Mouse (Mus musculus): ENCODE measurements around the gene Gon4l. TPM values are rescaled to one million over a fixed set of nuclear protein-coding genes. Genes with fewer than 3 reads are reported as not detected.
"Not testable (repeated sequence)": the region's sequence is repeated elsewhere in the genome, so short reads cannot be mapped to it uniquely, and the experiment has no call there.

Gon4l gene
- polyA plus RNA-seq (2016; fragmentation: Nextera tagmentation; extraction: Ambion mirVana), result 11.9 and 12.3 TPM in 2 replicates

DNA sequence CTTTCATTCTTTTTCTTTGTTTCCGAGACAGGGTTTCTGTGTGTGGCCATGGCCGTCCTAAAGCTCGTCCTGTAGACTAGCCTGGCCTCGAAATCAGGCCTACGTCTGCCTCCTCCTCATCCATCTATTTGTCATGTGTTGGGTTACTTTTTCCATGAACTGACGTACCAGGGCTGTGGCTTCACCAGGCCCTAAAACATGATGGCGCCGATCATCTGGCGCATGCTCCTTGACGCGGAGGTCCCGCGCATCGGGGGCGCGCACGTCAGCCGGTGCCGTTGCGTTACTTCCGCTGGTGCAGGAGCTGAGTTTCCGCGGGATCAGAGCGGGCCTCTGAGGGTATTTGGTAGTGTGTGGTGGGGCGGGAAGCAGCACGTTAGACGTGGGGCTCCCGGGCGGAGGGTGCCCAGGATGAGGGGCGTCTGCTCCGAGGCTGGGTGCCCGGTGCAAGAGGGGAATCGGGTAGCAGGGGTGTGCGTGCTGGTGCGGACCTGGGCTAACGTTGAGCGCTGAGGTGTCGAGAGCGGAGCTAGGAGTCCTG is at the start of gene Gon4l:
Gene Gon4l, plus strand, starts transcription at position 281 of the 541 bp plus-strand sequence.
- H3K9me3 ChIP-seq (replicated peaks); H3K27me3 ChIP-seq (replicated peaks); H3K4me1 ChIP-seq (replicated peaks): not testable (repeated sequence)
- WGBS, result 3% methylated on average over 30 of the region's 39 CpGs
- peak within 1 kb of the TSS; percentile 51 for H3K4me3 ChIP-seq
- peaks cover 13% of the 10 kb centered on the region for H3K36me3 ChIP-seq
- peak within 1 kb of the TSS; percentile 69 for H3K9ac ChIP-seq
- H3K27ac ChIP-seq (ENCODE audit: poor library complexity, severe bottlenecking), result peak within 1 kb of the TSS; percentile 51; the same call in 1 of the 2 replicates
- ATAC-seq (ENCODE audit: insufficient number of reproducible peaks, low FRiP score), result peak; percentile 75
- peak within 1 kb of the TSS; percentile 66 for H3K4me2 ChIP-seq

DNA sequence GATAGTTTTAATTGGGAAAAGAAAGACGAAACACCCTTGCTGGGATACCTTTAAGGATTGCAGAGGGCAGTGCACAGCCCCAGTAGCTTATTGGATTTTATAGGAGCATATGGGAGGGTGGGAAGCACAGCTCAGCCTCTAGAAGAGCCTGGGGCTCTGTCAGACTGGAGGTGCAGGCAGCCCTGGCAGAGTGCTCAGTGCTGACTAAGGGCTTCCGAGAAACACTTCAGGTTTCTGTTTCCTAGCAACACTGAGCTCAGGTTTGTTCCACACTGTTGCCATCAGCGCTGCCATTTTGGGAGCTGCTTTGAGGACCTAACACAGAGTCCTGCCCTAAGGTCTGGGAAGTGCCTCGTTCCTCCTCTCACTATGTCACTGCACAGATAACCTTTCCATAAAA is 48.7 kb upstream of the Gon4l start:
- not testable (repeated sequence) for H3K9ac ChIP-seq; ATAC-seq (ENCODE audit: insufficient number of reproducible peaks, low FRiP score); H3K36me3 ChIP-seq; H3K4me2 ChIP-seq; H3K27me3 ChIP-seq (replicated peaks); H3K27ac ChIP-seq (ENCODE audit: poor library complexity, severe bottlenecking); H3K4me1 ChIP-seq (replicated peaks); H3K9me3 ChIP-seq (replicated peaks); H3K4me3 ChIP-seq
- WGBS, result 88% methylated on average over 1 of the region's 4 CpGs

DNA sequence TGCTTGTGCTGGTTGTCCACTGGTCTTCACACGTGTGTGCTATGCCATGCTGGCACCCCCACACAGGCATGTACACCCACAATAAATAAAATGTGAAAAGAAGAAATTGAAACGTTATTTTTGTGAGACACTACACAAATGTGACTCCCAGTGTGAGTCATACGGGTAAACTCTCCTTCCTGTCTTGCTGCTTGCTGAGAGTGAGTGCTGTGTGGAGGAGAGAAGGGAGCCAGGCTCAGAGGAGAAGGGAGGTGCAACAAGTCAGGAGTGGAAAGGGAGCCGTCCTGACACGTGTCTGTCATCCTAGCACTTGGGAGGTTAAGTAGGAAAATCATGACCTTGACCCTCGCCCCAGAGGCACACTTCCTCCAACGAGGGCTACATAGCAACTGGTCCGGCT is 48.2 kb upstream of the Gon4l start:
- H3K27ac ChIP-seq (ENCODE audit: poor library complexity, severe bottlenecking); H3K9ac ChIP-seq; H3K4me1 ChIP-seq (replicated peaks); H3K27me3 ChIP-seq (replicated peaks); H3K36me3 ChIP-seq; H3K4me3 ChIP-seq; ATAC-seq (ENCODE audit: insufficient number of reproducible peaks, low FRiP score); H3K4me2 ChIP-seq; H3K9me3 ChIP-seq (replicated peaks): not testable (repeated sequence)
- no CpG with 5 or more reads among the region's 8 CpGs for WGBS

DNA sequence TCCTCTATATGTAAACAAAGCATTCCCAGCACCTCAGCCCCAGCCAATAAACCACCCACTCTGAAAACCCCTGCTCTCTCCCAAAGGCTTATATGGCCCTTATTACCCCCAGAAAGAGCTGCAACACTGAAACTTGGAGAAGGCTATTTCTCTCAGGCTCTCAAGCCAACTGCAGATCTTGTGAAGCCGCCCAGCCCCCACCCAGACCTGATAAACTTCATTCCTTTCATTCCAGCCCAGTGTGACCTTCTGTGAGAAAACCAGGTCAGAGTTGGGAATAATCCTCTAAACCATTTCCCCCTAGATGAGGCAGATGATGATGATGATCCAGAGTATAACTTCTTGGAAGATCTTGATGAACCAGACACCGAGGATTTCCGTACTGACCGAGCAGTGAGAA is 47.0 kb upstream of the Gon4l start:
- not testable (repeated sequence) for H3K36me3 ChIP-seq; H3K4me3 ChIP-seq; H3K27ac ChIP-seq (ENCODE audit: poor library complexity, severe bottlenecking); H3K9ac ChIP-seq; H3K27me3 ChIP-seq (replicated peaks); ATAC-seq (ENCODE audit: insufficient number of reproducible peaks, low FRiP score); H3K9me3 ChIP-seq (replicated peaks); H3K4me2 ChIP-seq; H3K4me1 ChIP-seq (replicated peaks)
- 100% methylated on average over 2 of the region's 4 CpGs for WGBS

DNA sequence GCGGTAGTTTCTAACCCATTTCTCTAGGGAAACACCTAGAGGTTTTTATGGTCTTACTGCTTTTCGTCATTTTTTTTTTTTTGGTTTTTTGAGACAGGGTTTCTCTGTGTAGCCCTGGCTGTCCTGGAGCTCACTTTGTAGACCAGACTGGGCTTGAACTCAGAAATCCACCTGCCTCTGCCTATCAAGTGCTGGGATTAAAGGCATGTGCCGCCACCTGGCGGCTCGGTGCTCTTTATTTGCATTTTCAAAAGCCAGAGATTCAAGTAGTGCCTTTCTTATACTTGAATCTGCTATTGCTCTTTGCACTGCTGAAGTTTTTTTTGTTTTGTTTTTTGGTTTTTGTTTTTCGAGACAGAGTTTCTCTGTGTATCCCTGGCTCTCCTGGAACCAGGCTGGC is 37.5 kb upstream of the Gon4l start:
- not testable (repeated sequence) for H3K4me1 ChIP-seq (replicated peaks); H3K4me3 ChIP-seq; H3K9me3 ChIP-seq (replicated peaks); H3K4me2 ChIP-seq; H3K27ac ChIP-seq (ENCODE audit: poor library complexity, severe bottlenecking); H3K36me3 ChIP-seq; H3K27me3 ChIP-seq (replicated peaks); ATAC-seq (ENCODE audit: insufficient number of reproducible peaks, low FRiP score); H3K9ac ChIP-seq
- WGBS, result 86% methylated on average over 6 of the region's 6 CpGs

DNA sequence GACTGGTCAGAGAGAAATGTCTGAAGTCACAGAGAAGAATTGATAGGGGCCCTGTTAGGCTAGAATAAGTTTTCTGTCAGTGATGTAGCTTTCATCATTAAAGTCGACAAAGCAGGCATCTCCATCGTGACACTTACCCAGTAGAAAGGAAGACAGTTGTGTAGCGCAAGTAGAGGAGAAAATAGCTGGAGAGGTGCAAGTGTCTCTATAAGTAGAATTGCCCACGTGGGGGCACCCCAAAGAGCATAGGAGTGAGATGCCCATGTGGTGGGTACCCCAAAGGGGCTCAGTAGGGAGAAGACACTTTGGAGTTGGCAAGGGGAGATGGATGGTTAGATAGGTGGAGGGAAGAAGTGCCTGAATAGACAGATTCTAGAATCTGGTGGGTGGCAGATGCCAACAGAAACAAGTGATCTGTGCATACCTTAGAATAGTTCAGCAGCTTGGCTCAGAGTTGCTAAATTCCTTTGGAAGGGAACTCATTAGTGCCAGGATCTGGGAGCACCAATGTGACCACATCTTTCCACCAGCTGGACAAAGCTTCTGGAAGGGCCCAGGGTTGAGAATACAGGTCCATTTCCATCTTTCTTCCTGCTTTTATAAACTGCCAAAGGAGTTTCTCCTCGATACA is 31.0 kb upstream of the Gon4l start:
- Histone ChIP-seq H3K36me3 (peaks cover 23% of the 10 kb centered on the region), H3K27me3 (replicated peaks) (no peaks in the 10 kb centered on the region), H3K9me3 (replicated peaks) (no peaks in the 10 kb centered on the region), H3K4me1 (replicated peaks) (no peaks in the 10 kb centered on the region), H3K27ac (ENCODE audit: poor library complexity, severe bottlenecking) (no peak overlapping the region), H3K4me2 (no peak overlapping the region), H3K4me3 (no peak overlapping the region), H3K9ac (no peak overlapping the region)
- no peak for ATAC-seq (ENCODE audit: insufficient number of reproducible peaks, low FRiP score)
- WGBS, result 89% methylated on average over 5 of the region's 5 CpGs

DNA sequence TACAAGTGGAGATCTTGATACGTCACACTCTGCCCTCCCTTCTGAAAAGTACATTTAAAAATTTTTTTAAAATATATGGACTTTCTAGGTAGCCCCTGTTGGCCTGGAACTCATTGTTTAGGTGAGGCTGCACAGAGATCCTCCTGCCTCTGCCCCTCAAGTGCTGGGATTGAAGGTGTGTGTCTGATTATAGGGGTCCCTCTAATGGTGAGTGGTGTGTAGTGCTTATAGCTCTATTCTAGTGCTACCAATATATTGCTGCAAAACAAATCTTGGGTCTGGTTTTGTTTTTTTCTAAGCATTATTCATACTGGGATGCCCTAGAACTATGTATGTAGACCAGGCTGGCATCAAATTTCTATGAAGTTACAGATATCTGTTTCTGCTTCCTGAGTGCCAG is 9.3 kb upstream of the Gon4l start:
- Histone ChIP-seq H3K4me2 (no peak overlapping the region), H3K27ac (ENCODE audit: poor library complexity, severe bottlenecking) (no peak overlapping the region), H3K27me3 (replicated peaks) (no peaks in the 10 kb centered on the region), H3K4me3 (no peak overlapping the region), H3K9ac (no peak overlapping the region), H3K36me3 (peaks cover 41% of the 10 kb centered on the region), H3K9me3 (replicated peaks) (no peaks in the 10 kb centered on the region), H3K4me1 (replicated peaks) (no peaks in the 10 kb centered on the region)
- 94% methylated on average over 1 of the region's 1 CpGs for WGBS
- ATAC-seq (ENCODE audit: insufficient number of reproducible peaks, low FRiP score), result no peak

DNA sequence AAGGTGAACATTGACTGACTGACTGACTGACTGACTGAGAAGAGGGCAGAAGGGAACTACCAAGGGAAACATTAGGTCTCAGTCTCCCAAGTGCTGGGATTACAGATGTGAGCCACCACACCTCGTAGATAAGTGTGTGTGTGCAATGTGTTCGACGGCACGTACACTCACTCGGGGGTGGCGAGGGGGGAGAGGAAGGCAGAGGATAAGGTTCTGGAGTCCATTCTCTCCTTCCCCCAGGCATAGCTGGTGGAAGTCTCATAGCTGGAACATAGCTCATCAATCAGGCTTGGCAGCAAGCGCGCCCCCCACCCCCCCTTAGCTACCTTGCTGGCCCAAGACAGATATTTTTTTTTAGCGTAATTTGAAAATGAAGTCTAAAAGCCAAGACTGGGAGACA is 7.8 kb upstream of the Gon4l start:
- WGBS, result 91% methylated on average over 9 of the region's 9 CpGs
- Histone ChIP-seq H3K4me2 (no peak overlapping the region), H3K27me3 (replicated peaks) (no peaks in the 10 kb centered on the region), H3K36me3 (peaks cover 34% of the 10 kb centered on the region), H3K4me1 (replicated peaks) (peaks cover 3% of the 10 kb centered on the region; the same call in 1 of the 2 replicates), H3K9me3 (replicated peaks) (no peaks in the 10 kb centered on the region), H3K9ac (no peak overlapping the region), H3K27ac (ENCODE audit: poor library complexity, severe bottlenecking) (no peak overlapping the region), H3K4me3 (no peak overlapping the region)
- no peak for ATAC-seq (ENCODE audit: insufficient number of reproducible peaks, low FRiP score)

DNA sequence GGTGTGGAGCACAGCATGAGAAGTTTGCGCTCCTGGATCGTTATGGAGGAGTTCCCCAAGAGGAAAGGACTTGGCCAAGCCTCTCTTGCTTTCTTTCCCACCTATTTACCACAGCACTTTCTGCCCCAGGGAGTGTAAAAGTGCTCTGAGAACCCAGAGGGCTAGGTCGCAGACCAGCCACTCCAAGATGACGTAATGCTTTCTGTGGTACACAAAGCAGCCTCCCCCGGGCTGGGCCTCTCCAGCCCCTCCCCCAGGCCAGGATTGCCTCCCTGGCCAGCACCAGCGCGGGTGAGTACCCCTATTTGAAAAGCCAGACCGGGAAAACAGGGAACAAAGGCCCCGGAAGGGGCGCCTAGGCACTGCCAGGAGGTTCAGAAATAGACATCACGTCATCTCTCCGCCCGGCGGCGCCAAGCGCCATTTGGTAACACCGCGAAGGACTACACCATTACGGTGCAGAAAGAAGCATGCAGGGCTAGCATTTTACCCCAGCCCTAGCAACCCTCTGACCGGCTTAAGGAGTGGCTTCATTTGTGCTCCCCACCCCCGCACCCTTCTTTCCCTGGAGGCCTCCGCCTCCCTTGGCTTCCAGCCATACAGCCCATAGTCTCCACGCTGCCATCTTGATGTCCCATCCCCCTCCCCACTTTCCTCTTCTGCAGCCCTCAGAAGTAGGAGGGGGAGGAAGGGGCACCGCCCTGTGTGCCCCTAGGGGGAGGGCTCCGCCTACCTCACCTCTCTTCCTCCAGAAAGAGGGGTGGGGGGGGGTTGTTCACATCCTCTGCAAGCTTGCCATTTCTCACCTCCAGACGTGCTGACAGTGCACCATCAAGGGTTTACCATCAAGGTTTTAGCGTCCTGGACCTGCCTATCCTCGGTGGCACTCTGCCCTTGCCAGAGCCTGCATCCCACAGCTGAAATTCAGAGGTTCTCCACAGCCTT is 3.6 kb upstream of the Gon4l start:
- H3K27me3 ChIP-seq (replicated peaks); H3K4me1 ChIP-seq (replicated peaks); H3K9me3 ChIP-seq (replicated peaks): not testable (repeated sequence)
- ATAC-seq (ENCODE audit: insufficient number of reproducible peaks, low FRiP score), result peak; percentile 81
- H3K4me3 ChIP-seq, result peak overlapping the region; percentile 34
- peak overlapping the region; percentile 45; the same call in 1 of the 2 replicates for H3K9ac ChIP-seq
- peaks cover 10% of the 10 kb centered on the region; the same call in 1 of the 2 replicates for H3K36me3 ChIP-seq
- peak overlapping the region; percentile 64 for H3K4me2 ChIP-seq
- WGBS, result 5% methylated on average over 22 of the region's 28 CpGs
- peak overlapping the region; percentile 86 for H3K27ac ChIP-seq (ENCODE audit: poor library complexity, severe bottlenecking)

DNA sequence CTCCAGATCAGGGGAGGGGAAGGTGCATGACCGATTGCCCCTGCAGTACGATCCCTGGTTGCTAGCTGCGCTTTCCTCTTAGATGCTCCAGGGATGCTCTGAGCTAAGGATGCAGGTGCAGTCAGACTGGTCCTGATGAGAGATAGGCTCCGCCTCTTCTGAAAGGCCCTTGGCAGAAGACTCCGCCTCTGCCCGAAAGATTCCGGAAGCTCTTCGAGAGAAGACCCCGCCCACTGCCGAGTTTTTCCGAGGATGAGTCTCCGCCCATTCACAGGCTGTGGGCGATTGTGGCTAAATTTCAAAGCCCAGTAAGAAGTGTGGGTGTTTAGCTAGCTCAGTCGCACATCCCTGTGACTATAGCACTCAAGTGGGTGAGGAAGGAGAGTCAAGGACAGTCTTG is 2.6 kb upstream of the Gon4l start:
- H3K9me3 ChIP-seq (replicated peaks); H3K9ac ChIP-seq; H3K27me3 ChIP-seq (replicated peaks); H3K36me3 ChIP-seq; H3K27ac ChIP-seq (ENCODE audit: poor library complexity, severe bottlenecking); H3K4me1 ChIP-seq (replicated peaks); H3K4me3 ChIP-seq: not testable (repeated sequence)
- WGBS, result 4% methylated on average over 14 of the region's 14 CpGs
- peak; percentile 36; the same call in 1 of the 2 replicates for ATAC-seq (ENCODE audit: insufficient number of reproducible peaks, low FRiP score)
- H3K4me2 ChIP-seq, result peak overlapping the region; percentile 37; the same call in 1 of the 2 replicates

DNA sequence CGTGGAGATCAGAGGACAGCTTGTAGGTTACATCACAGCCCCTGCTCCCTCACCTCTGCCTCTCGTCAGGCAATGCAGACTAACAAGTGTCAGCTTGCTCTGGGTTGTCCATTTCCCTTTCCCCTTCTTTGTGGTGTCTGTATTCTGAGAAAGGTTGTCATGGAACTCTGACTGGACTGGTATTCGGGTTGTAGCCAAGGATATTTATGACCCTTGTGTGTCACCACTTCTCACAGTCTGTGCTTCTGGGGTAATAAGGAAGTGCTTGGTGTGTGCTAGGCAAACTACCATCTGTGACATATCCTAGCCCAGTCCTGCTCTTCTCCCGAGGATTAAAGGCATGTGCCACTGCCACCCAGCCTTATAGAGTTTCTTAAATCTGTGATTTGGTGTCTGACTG is 14.1 kb downstream of the Gon4l start:
- no peaks in the 10 kb centered on the region for H3K27me3 ChIP-seq (replicated peaks)
- no peaks in the 10 kb centered on the region for H3K4me1 ChIP-seq (replicated peaks)
- H3K9me3 ChIP-seq (replicated peaks), result no peaks in the 10 kb centered on the region
- WGBS, result 83% methylated on average over 4 of the region's 4 CpGs
- no peak overlapping the region for H3K4me3 ChIP-seq
- ATAC-seq (ENCODE audit: insufficient number of reproducible peaks, low FRiP score), result no peak
- H3K9ac ChIP-seq, result no peak overlapping the region
- peaks cover 38% of the 10 kb centered on the region for H3K36me3 ChIP-seq
- H3K4me2 ChIP-seq, result no peak overlapping the region
- H3K27ac ChIP-seq (ENCODE audit: poor library complexity, severe bottlenecking), result no peak overlapping the region
